Mouse (Mus musculus): ENCODE measurements around the gene Krtdap. TPM values are rescaled to one million over a fixed set of nuclear protein-coding genes. Genes with fewer than 3 reads are reported as not detected.

The Krtdap gene
- polyA plus RNA-seq, 1 experiment from 2014 or later, result not detected

DNA sequence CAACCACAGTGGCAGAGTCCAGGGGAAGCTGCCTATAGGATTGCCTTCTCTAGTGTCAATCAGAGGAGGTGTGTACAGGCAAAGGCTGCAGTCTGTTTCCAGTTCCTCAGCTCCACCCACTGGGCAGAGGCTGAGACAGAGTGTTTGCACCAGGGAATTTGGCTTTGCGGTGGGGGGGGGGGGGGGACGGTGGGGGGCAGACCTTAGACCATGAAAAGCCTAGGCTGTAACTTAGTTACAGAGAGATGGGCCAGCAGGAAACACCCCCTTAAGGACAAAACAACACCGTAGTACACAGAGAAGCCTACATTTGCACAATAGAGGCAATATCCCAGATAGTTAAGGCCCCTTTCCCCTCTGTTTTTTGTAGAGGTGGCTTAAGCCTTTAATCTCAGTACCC is 30.7 kb upstream of the Krtdap start:
- Histone ChIP-seq H3K4me1 (ENCODE audit: control insufficient read depth, insufficient read depth, low read length) (no peaks in the 10 kb centered on the region), H3K4me3 (ENCODE audit: low read depth, low read length) (no peak overlapping the region), H3K9me3 (replicated peaks; ENCODE audit: control insufficient read depth, low read length) (no peaks in the 10 kb centered on the region), H3K36me3 (replicated peaks; ENCODE audit: control insufficient read depth, insufficient read depth, low read depth, low read length) (no peaks in the 10 kb centered on the region), H3K27me3 (ENCODE audit: control insufficient read depth, insufficient read depth, low read length) (no peaks in the 10 kb centered on the region), H3K27ac (replicated peaks; ENCODE audit: low read depth, low read length) (no peak overlapping the region), H3K4me2 (ENCODE audit: low read depth, low read length) (no peak overlapping the region), H3K9ac (replicated peaks; ENCODE audit: low read length) (no peak overlapping the region)
- DNase-seq (ENCODE audit: low spot score) (no peak), ATAC-seq (replicated peaks; ENCODE audit: insufficient number of reproducible peaks, low FRiP score, low TSS enrichment, low read depth) (no peak)
- WGBS, result 65% methylated on average over 3 of the region's 3 CpGs

DNA sequence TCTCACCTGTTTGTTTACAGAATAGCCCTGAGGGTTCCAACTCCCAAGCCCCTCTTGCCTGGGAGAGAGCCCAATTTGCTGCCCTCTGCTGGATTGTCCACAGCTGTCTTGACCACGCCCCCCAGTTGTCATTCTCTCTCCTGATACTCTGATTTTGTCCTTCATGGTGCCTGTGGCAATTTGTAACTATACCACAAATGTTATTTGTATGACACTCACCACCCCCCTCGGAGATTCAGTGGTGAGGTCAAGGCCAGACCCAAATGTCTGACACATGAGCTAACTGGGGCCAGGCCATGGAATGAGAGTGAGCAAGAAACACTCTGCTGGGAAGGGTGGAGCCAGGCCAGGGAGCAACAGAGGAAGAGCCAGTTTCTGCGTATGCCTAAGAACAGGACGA is 28.8 kb upstream of the Krtdap start:
- Histone ChIP-seq H3K9ac (replicated peaks; ENCODE audit: low read length) (no peak overlapping the region), H3K4me3 (ENCODE audit: low read depth, low read length) (no peak overlapping the region), H3K4me2 (ENCODE audit: low read depth, low read length) (no peak overlapping the region), H3K4me1 (ENCODE audit: control insufficient read depth, insufficient read depth, low read length) (no peaks in the 10 kb centered on the region), H3K27ac (replicated peaks; ENCODE audit: low read depth, low read length) (no peak overlapping the region), H3K27me3 (ENCODE audit: control insufficient read depth, insufficient read depth, low read length) (no peaks in the 10 kb centered on the region), H3K9me3 (replicated peaks; ENCODE audit: control insufficient read depth, low read length) (no peaks in the 10 kb centered on the region), H3K36me3 (replicated peaks; ENCODE audit: control insufficient read depth, insufficient read depth, low read depth, low read length) (no peaks in the 10 kb centered on the region)
- 33% methylated on average over 4 of the region's 4 CpGs for WGBS
- peak; percentile 44 for DNase-seq (ENCODE audit: low spot score)
- ATAC-seq (replicated peaks; ENCODE audit: insufficient number of reproducible peaks, low FRiP score, low TSS enrichment, low read depth), result no peak

DNA sequence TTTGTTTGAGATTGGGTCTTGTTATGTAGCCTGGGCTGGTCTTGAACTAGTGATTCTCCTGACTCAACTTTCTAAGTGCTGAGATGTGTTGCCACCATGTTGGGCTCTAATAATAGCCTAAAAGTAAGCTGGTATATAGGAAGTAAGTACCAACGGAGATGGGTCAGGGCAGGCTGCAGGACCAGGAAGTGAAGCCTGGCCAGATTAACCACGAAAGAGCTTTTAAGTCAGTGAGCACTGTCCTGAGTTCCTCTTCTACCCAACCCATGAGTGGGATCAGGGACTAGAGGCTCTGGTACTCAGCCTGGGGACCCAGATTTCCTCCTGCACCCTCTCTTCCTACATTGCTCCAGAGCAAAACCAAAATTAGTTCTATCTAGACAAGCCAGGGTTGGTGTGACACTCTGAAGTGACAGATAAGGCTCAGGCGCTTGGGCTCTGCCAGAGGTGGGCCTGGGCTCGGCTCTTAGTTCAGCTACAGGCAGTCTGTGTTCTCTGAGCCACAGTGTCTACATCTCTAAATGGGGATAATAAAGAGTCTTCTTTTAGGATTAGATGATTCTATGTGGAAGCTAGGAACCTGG is 25.8 kb upstream of the Krtdap start:
- H3K36me3 ChIP-seq (replicated peaks; ENCODE audit: control insufficient read depth, insufficient read depth, low read depth, low read length), result no peaks in the 10 kb centered on the region
- H3K9ac ChIP-seq (replicated peaks; ENCODE audit: low read length), result no peak overlapping the region
- no peak overlapping the region for H3K27ac ChIP-seq (replicated peaks; ENCODE audit: low read depth, low read length)
- H3K4me1 ChIP-seq (ENCODE audit: control insufficient read depth, insufficient read depth, low read length), result no peaks in the 10 kb centered on the region
- H3K4me3 ChIP-seq (ENCODE audit: low read depth, low read length), result no peak overlapping the region
- WGBS, result 78% methylated on average over 4 of the region's 4 CpGs
- no peak overlapping the region for H3K4me2 ChIP-seq (ENCODE audit: low read depth, low read length)
- no peaks in the 10 kb centered on the region for H3K27me3 ChIP-seq (ENCODE audit: control insufficient read depth, insufficient read depth, low read length)
- DNase-seq (ENCODE audit: low spot score) (no peak), ATAC-seq (replicated peaks; ENCODE audit: insufficient number of reproducible peaks, low FRiP score, low TSS enrichment, low read depth) (no peak)
- no peaks in the 10 kb centered on the region for H3K9me3 ChIP-seq (replicated peaks; ENCODE audit: control insufficient read depth, low read length)

DNA sequence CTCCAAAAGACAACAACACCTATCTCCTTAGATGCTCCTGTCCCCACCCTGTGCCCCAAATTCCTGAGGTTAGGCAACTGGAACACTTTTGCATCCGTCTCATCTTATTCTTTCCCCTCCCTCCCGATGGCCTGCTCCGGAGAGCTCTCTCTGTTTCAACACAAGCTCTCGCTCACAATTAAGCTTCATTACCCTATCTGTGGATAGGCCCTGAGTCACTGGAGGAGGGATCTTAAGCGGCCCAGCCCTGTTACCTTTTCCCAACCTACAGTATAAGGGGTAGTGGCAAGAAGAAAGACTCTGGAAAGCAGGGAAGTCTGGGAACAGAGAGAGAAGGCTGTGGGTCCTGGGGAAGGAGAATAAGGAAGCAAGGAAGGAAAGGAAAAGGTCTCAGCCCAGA is 24.2 kb upstream of the Krtdap start, which contains the start of gene Dmkn:
TSS of gene Dmkn (plus strand) at position 301 of the 400 bp plus-strand sequence.
- no peak within 1 kb of the TSS for H3K4me3 ChIP-seq (ENCODE audit: low read depth, low read length)
- H3K27me3 ChIP-seq (ENCODE audit: control insufficient read depth, insufficient read depth, low read length), result no peaks in the 10 kb centered on the region
- DNase-seq (ENCODE audit: low spot score) (no peak), ATAC-seq (replicated peaks; ENCODE audit: insufficient number of reproducible peaks, low FRiP score, low TSS enrichment, low read depth) (no peak)
- H3K36me3 ChIP-seq (replicated peaks; ENCODE audit: control insufficient read depth, insufficient read depth, low read depth, low read length), result no peaks in the 10 kb centered on the region
- no peaks in the 10 kb centered on the region for H3K4me1 ChIP-seq (ENCODE audit: control insufficient read depth, insufficient read depth, low read length)
- no peak within 1 kb of the TSS for H3K9ac ChIP-seq (replicated peaks; ENCODE audit: low read length)
- H3K9me3 ChIP-seq (replicated peaks; ENCODE audit: control insufficient read depth, low read length), result no peaks in the 10 kb centered on the region
- H3K4me2 ChIP-seq (ENCODE audit: low read depth, low read length), result no peak within 1 kb of the TSS
- H3K27ac ChIP-seq (replicated peaks; ENCODE audit: low read depth, low read length), result no peak within 1 kb of the TSS
- 36% methylated on average over 5 of the region's 5 CpGs for WGBS

DNA sequence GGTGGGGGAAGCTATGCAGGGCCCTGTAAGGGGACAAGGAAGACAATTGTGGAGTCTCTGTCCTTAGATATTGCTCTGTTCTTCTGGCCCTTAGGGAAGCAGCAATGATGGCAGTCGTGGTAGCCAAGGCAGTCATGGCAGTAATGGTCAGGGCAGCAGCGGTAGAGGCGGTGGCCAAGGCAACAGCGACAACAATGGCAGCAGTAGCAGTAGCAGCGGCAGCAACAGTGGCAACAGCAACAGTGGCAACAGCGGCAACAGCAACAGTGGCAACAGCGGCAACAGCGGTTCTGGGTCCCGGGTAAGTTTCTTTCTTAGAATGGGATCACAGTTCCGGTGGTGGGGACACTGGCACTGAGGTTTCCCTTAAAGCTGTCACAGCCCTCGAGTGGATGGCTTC is 22.5 kb upstream of the Krtdap start:
- H3K4me3 ChIP-seq (ENCODE audit: low read depth, low read length), result no peak overlapping the region

DNA sequence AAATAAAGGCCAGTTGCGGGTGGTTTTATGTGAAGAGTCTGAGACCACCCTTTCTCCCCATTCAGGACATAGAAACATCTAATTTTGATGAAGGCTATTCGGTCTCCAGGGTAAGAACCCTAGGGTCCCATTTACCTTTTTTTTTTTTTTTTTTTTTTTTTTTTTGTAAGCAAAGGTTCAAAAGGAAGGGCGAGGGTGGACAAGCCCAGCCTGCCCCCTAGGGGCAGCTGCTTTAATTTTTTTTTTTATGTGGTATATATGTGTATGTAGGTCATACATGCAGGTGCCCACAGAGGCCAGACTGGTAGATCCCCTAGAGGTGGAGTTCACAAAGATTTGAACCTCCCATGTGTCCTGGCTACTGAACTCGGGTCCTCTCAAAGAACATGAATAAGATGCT is 21.3 kb upstream of the Krtdap start:
- no peaks in the 10 kb centered on the region for H3K36me3 ChIP-seq (replicated peaks; ENCODE audit: control insufficient read depth, insufficient read depth, low read depth, low read length)
- no peak for ATAC-seq (replicated peaks; ENCODE audit: insufficient number of reproducible peaks, low FRiP score, low TSS enrichment, low read depth)
- H3K27ac ChIP-seq (replicated peaks; ENCODE audit: low read depth, low read length), result no peak overlapping the region
- no peak overlapping the region for H3K4me2 ChIP-seq (ENCODE audit: low read depth, low read length)
- no peaks in the 10 kb centered on the region for H3K4me1 ChIP-seq (ENCODE audit: control insufficient read depth, insufficient read depth, low read length)
- DNase-seq (ENCODE audit: low spot score), result no peak
- no peaks in the 10 kb centered on the region for H3K27me3 ChIP-seq (ENCODE audit: control insufficient read depth, insufficient read depth, low read length)
- H3K4me3 ChIP-seq (ENCODE audit: low read depth, low read length), result no peak overlapping the region
- H3K9me3 ChIP-seq (replicated peaks; ENCODE audit: control insufficient read depth, low read length), result no peaks in the 10 kb centered on the region
- WGBS, result 93% methylated on average over 4 of the region's 4 CpGs
- no peak overlapping the region for H3K9ac ChIP-seq (replicated peaks; ENCODE audit: low read length)

More for the DNA sequence above, 22.5 kb upstream of the Krtdap start:
- WGBS, result 37% methylated on average over 11 of the region's 11 CpGs
- DNase-seq (ENCODE audit: low spot score), result no peak
- Histone ChIP-seq H3K27ac (replicated peaks; ENCODE audit: low read depth, low read length) (no peak overlapping the region), H3K36me3 (replicated peaks; ENCODE audit: control insufficient read depth, insufficient read depth, low read depth, low read length) (no peaks in the 10 kb centered on the region), H3K27me3 (ENCODE audit: control insufficient read depth, insufficient read depth, low read length) (no peaks in the 10 kb centered on the region), H3K4me1 (ENCODE audit: control insufficient read depth, insufficient read depth, low read length) (no peaks in the 10 kb centered on the region), H3K9me3 (replicated peaks; ENCODE audit: control insufficient read depth, low read length) (no peaks in the 10 kb centered on the region), H3K4me2 (ENCODE audit: low read depth, low read length) (no peak overlapping the region), H3K9ac (replicated peaks; ENCODE audit: low read length) (no peak overlapping the region)
- ATAC-seq (replicated peaks; ENCODE audit: insufficient number of reproducible peaks, low FRiP score, low TSS enrichment, low read depth), result no peak

DNA sequence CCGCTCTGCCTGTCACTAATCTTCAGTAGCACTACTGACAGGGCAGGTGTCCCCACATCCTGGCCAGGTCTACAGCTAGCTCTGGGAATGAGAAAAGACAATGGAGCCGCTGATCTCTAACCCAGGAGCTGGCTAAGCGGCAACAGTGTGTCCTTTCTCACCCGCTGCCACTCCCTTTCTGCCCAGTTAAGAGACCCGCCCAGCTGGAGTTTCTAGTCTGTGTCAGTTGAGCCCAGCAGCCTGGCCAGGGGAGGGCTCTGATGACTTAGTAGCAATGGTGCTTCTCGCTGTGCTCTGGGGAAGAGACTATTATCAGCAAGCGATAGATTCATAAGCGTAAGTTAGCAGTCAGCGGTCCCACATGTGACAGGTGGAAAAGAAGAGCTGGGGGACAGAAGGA is 18.5 kb upstream of the Krtdap start:
- Histone ChIP-seq H3K4me2 (ENCODE audit: low read depth, low read length) (no peak overlapping the region), H3K27me3 (ENCODE audit: control insufficient read depth, insufficient read depth, low read length) (no peaks in the 10 kb centered on the region), H3K9ac (replicated peaks; ENCODE audit: low read length) (no peak overlapping the region), H3K27ac (replicated peaks; ENCODE audit: low read depth, low read length) (no peak overlapping the region), H3K9me3 (replicated peaks; ENCODE audit: control insufficient read depth, low read length) (no peaks in the 10 kb centered on the region), H3K4me3 (ENCODE audit: low read depth, low read length) (no peak overlapping the region), H3K4me1 (ENCODE audit: control insufficient read depth, insufficient read depth, low read length) (no peaks in the 10 kb centered on the region), H3K36me3 (replicated peaks; ENCODE audit: control insufficient read depth, insufficient read depth, low read depth, low read length) (no peaks in the 10 kb centered on the region)
- no peak for ATAC-seq (replicated peaks; ENCODE audit: insufficient number of reproducible peaks, low FRiP score, low TSS enrichment, low read depth)
- WGBS, result 32% methylated on average over 9 of the region's 9 CpGs
- DNase-seq (ENCODE audit: low spot score), result no peak

DNA sequence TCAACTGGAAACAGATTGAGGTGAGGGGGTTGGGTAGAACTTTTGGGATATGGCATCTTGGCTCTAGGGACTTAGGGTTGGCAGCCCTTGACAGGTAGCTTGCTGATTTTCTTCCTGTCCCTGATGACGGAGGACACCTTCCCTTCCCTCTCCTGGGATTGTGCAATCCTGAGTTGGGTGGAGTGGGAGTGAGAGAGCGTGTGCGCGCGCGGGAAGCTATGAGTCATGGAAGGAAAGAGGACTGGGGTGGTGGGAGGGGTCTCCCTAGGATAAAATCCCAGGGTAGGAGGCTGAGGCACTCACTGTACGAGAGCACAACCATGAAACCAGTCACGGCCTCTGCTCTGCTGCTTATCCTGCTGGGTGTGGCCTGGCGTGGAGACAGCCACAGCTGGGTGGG is 11.6 kb upstream of the Krtdap start:
- whole genome bisulfite sequencing, result 91% methylated on average over 9 of the region's 9 CpGs
- no peaks in the 10 kb centered on the region for H3K36me3 ChIP-seq (replicated peaks; ENCODE audit: control insufficient read depth, insufficient read depth, low read depth, low read length)
- no peak overlapping the region for H3K4me2 ChIP-seq (ENCODE audit: low read depth, low read length)
- ATAC-seq (replicated peaks; ENCODE audit: insufficient number of reproducible peaks, low FRiP score, low TSS enrichment, low read depth) (no peak), DNase-seq (ENCODE audit: low spot score) (no peak)
- H3K27me3 ChIP-seq (ENCODE audit: control insufficient read depth, insufficient read depth, low read length), result no peaks in the 10 kb centered on the region
- no peaks in the 10 kb centered on the region for H3K4me1 ChIP-seq (ENCODE audit: control insufficient read depth, insufficient read depth, low read length)
- H3K27ac ChIP-seq (replicated peaks; ENCODE audit: low read depth, low read length), result no peak overlapping the region
- H3K9me3 ChIP-seq (replicated peaks; ENCODE audit: control insufficient read depth, low read length), result no peaks in the 10 kb centered on the region
- H3K9ac ChIP-seq (replicated peaks; ENCODE audit: low read length), result no peak overlapping the region
- no peak overlapping the region for H3K4me3 ChIP-seq (ENCODE audit: low read depth, low read length)

All from embryonic facial prominence, embryonic 11.5 days (tissue).